Mouse (Mus musculus): ENCODE measurements at regions not wholly inside any gene's neighbourhood (a gene's known extent, or its start where the extent isn't known, plus 50 kb on each side); places are given as distances from the start of the nearest gene placed in this dataset.

- no peak for ATAC-seq (ENCODE audit: insufficient number of reproducible peaks, low FRiP score, low TSS enrichment)
Observed at GRCm38 (mm10) chr9:41579107-41580014, 417.9 kb upstream of the Ubash3b start.

GRCm38 (mm10) chr9:41578221-41579106 lies 417.0 kb upstream of the Ubash3b start:
- no peak for ATAC-seq (ENCODE audit: insufficient number of reproducible peaks, low FRiP score, low TSS enrichment)

GRCm38 (mm10) chr9:41577760-41578159 lies 416.3 kb upstream of the Ubash3b start:
- ATAC-seq (ENCODE audit: insufficient number of reproducible peaks, low FRiP score, low TSS enrichment), result no peak

GRCm38 (mm10) chr9:41575826-41576225 lies 414.3 kb upstream of the Ubash3b start:
- ATAC-seq (ENCODE audit: insufficient number of reproducible peaks, low FRiP score, low TSS enrichment), result no peak

- ATAC-seq (ENCODE audit: insufficient number of reproducible peaks, low FRiP score, low TSS enrichment), result no peak
Observed at GRCm38 (mm10) chr9:41570262-41570661, 408.8 kb upstream of the Ubash3b start.

- no peak for ATAC-seq (ENCODE audit: insufficient number of reproducible peaks, low FRiP score, low TSS enrichment)
Observed at GRCm38 (mm10) chr9:41566496-41566895, 405.0 kb upstream of the Ubash3b start.

- ATAC-seq (ENCODE audit: insufficient number of reproducible peaks, low FRiP score, low TSS enrichment), result no peak
Observed at GRCm38 (mm10) chr9:41565784-41566183, 404.3 kb upstream of the Ubash3b start.

- no peak for ATAC-seq (ENCODE audit: insufficient number of reproducible peaks, low FRiP score, low TSS enrichment)
Observed at GRCm38 (mm10) chr9:41563376-41563775, 401.9 kb upstream of the Ubash3b start.

GRCm38 (mm10) chr9:41558456-41558855 lies 397.0 kb upstream of the Ubash3b start:
- no peak for ATAC-seq (ENCODE audit: insufficient number of reproducible peaks, low FRiP score, low TSS enrichment)

- ATAC-seq (ENCODE audit: insufficient number of reproducible peaks, low FRiP score, low TSS enrichment), result no peak
Observed at GRCm38 (mm10) chr9:41556888-41557287, 395.4 kb upstream of the Ubash3b start.

GRCm38 (mm10) chr9:41545776-41546175 lies 384.3 kb upstream of the Ubash3b start:
- no peak for ATAC-seq (ENCODE audit: insufficient number of reproducible peaks, low FRiP score, low TSS enrichment)

GRCm38 (mm10) chr9:41542511-41542910 lies 381.0 kb upstream of the Ubash3b start:
- no peak for ATAC-seq (ENCODE audit: insufficient number of reproducible peaks, low FRiP score, low TSS enrichment)

- ATAC-seq (ENCODE audit: insufficient number of reproducible peaks, low FRiP score, low TSS enrichment), result no peak
Observed at GRCm38 (mm10) chr9:41541327-41541726, 379.8 kb upstream of the Ubash3b start.

- ATAC-seq (ENCODE audit: insufficient number of reproducible peaks, low FRiP score, low TSS enrichment), result no peak
Observed at GRCm38 (mm10) chr9:41532786-41533185, 371.3 kb upstream of the Ubash3b start.

- no peak for ATAC-seq (ENCODE audit: insufficient number of reproducible peaks, low FRiP score, low TSS enrichment)
Observed at GRCm38 (mm10) chr9:41532290-41532689, 370.8 kb upstream of the Ubash3b start.

GRCm38 (mm10) chr9:41531596-41531995 lies 370.1 kb upstream of the Ubash3b start:
- no peak for ATAC-seq (ENCODE audit: insufficient number of reproducible peaks, low FRiP score, low TSS enrichment)

GRCm38 (mm10) chr9:41526126-41526525 lies 364.6 kb upstream of the Ubash3b start:
- no peak for ATAC-seq (ENCODE audit: insufficient number of reproducible peaks, low FRiP score, low TSS enrichment)

- no peak for ATAC-seq (ENCODE audit: insufficient number of reproducible peaks, low FRiP score, low TSS enrichment)
Observed at GRCm38 (mm10) chr9:41525534-41525933, 364.0 kb upstream of the Ubash3b start.

GRCm38 (mm10) chr9:41524591-41524990 lies 363.1 kb upstream of the Ubash3b start:
- no peak for ATAC-seq (ENCODE audit: insufficient number of reproducible peaks, low FRiP score, low TSS enrichment)

- ATAC-seq (ENCODE audit: insufficient number of reproducible peaks, low FRiP score, low TSS enrichment), result no peak
Observed at GRCm38 (mm10) chr9:41523969-41524368, 362.5 kb upstream of the Ubash3b start.

- no peak for ATAC-seq (ENCODE audit: insufficient number of reproducible peaks, low FRiP score, low TSS enrichment)
Observed at GRCm38 (mm10) chr9:41522302-41522701, 360.8 kb upstream of the Ubash3b start.

All from cerebellum, adult (tissue).